Mouse (Mus musculus): ENCODE results near the gene Gp9.

The Gp9 gene

GRCm38 (mm10) chr6:87787108-87787890 lies 9.4 kb downstream of the Gp9 start:
- no peak for DNase-seq (ENCODE audit: low spot score in 2 of 2)

- DNase-seq (ENCODE audit: low spot score in 2 of 2), result no peak
Observed at GRCm38 (mm10) chr6:87788266-87788895, 10.5 kb downstream of the Gp9 start.

DNA sequence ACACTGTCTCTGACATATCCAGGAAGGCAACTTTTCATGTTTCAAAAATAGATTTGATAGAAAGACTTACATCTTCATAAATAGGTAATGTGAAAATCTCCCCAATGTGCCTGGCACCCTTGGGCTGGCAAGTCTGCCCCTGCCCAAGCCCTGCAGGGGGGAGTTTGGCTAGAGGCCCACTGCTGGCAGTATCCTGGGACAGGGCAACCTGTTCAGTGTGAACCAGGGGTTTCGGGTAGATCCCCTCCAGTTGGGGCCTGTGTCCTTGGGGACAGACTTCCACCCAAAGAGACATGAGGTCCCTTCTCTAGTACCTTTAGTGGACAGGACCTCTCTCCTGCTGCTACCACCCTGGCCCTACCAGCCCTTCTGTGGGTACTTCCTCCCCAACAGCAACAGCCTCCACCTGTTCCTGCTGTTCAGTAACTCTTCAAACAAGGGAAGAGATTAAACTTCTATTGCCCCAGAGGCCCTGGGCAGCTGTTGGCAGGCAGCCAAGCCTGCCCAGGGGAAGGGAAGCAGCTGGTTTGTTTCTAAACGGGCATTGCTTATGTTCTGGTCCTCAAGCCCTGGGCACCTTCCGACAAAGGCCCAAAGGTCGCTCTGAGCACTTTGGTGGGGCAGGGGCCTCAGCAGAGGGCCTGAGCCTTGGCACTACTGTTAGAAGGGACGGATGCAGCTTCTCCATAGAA lies 11.2 kb downstream of the Gp9 start:
- no peak for DNase-seq (ENCODE audit: low spot score in 2 of 2)

- no peak for DNase-seq (ENCODE audit: low spot score in 2 of 2)
Observed at GRCm38 (mm10) chr6:87789791-87790190, 11.9 kb downstream of the Gp9 start.

- no peak for DNase-seq (ENCODE audit: low spot score in 2 of 2)
Observed at GRCm38 (mm10) chr6:87790779-87791480, 13.1 kb downstream of the Gp9 start.

GRCm38 (mm10) chr6:87791826-87792225 lies 14.0 kb downstream of the Gp9 start:
- DNase-seq (ENCODE audit: low spot score in 2 of 2), result no peak

- DNase-seq (ENCODE audit: low spot score in 2 of 2), result no peak
Observed at GRCm38 (mm10) chr6:87793821-87794510, 16.1 kb downstream of the Gp9 start.

DNA sequence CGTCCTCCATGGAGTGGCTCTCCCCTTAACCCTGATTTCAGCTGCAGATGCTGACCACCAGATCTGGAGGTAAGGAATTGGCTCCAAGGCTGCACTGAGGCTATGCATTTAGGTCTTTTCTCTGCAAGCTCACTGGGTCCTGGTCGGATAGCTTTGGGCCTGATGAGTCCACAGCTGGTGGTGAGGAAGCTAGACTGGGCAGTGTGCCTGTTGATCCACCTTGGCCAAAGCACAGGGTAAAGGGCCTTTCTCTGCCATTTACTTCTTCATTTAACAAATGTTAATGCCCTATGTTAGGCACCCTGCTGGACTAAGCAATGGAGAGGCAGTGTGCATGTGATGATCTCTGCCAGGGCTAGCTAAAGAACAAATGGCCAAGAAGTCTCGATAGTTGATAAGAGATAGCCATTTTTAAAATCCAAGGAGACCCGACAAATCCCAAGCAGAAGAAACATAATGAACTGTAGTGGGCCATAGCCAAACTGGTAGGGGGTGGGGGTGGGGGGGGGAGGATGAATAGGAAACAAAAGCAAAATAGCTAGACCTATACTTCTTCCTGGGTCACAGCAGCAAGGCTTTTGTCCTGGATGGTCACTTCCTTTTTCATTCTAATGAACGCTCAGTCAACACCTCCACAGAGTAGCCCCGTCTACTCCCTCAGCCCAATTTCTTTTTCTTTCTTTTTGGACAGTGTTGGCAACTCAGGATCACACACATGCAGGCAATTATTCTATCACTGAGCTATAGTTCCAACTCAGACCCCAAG lies 17.7 kb downstream of the Gp9 start:
- no peak for DNase-seq (ENCODE audit: low spot score in 2 of 2)

DNA sequence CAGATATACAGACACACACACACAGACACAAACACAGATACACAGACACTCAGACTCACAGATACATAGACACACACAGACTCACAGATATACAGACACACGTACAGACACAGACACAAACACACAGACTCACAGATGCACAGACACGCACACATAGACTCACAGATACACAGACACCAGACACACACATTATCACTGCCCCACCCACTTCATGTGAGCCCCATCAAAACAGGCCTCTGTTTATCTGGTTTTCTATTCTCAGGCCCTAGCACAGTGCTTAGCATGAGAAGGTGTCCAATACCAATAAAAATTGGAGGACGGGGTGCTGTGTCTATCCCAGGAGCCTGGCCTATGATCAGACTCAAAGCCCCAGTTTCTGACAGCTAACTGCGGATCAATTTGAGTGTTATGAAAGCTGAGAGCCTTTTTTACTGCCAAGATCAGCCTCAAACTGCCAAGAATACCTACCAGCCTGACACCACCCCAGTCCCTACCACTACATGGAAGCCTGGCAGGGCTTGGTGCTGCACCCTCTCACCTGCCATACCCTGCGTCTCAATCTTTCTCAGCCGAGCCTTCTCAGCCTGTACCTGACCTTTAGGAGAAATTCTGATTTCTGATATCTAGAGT lies 18.5 kb downstream of the Gp9 start:
- no peak for DNase-seq (ENCODE audit: low spot score in 2 of 2)

DNA sequence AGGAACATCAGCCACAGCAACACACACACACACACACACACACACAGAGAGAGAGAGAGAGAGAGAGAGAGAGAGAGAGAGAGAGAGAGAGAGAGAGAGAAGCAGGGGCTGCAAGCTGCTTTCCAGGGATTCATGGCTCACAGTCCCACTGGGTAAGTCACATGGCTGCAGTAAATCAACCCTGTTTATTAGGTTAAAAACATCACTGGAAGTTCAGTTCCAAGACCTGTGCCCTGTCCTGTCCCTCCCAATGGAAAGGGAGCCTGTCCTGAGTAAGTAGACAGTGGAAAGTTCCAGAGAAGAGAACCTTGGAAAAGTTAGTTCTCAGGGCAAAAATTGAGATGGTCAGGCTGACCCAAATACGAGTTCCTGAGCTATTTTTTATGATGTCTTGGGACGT lies 19.4 kb downstream of the Gp9 start:
- DNase-seq (ENCODE audit: low spot score in 2 of 2), result no peak

GRCm38 (mm10) chr6:87799576-87799975 lies 21.7 kb downstream of the Gp9 start:
- DNase-seq (ENCODE audit: low spot score in 2 of 2), result no peak

DNA sequence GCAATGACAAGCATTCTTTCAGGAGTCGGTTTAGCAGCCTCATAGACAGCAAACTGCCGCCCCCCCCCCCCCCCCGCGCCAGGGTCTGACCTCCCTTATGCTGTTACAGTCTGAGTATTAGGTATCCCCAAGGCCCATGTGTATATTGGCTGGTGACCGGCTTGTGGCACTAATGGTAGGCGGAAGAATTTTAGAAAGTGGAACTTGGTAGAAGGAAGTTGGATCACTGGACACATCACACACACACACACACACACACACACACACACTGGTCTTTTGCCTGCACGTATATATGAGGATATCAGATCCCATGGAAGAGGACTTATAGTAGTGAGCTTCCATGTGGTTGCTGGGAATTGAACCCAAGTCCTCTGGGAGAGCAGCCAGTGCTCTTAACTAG lies 24.6 kb downstream of the Gp9 start:
- no peak for DNase-seq (ENCODE audit: low spot score in 2 of 2)

DNA sequence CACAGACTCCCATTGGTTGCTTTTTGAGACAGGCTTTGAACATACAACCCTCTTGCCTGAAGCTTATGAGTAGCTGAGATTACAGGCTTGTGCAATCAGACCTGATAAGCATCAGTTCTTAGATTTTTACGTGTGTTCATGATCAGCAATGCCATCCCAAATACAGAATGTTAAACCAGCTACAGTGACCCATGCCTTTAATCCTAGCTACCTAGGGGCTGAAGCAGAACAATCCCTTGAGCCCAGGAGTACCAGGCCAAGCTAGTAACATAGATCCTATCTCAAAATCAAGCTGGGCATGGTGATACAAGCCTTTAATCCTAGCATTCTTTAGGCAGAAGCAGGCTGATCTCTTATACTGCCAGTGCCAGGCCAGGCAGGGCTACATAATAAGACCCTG lies 26.2 kb downstream of the Gp9 start:
- no peak for DNase-seq (ENCODE audit: low spot score in 2 of 2)

GRCm38 (mm10) chr6:87804886-87805285 lies 27.0 kb downstream of the Gp9 start:
- no peak for DNase-seq (ENCODE audit: low spot score in 2 of 2)

- DNase-seq (ENCODE audit: low spot score in 2 of 2), result no peak
Observed at GRCm38 (mm10) chr6:87805448-87805847, 27.6 kb downstream of the Gp9 start.

DNA sequence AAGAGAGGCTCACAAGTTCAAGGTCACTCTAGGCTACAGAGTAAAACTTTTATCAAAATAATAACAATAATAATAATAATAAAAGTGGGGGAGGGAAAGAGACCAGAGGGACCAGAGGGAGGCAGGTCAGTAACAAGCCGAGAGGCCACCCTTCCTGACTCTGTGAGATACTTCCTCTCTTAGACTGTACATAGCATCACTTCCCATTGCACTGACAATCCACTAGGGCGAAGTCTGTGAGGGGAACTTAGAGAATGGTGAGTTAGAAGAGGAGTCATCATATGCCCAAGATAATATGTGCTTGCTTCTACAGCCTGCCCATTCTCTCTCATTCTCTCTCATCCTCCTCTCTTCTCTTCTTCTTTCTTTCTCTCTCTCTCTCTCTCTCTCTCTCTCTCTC lies 28.2 kb downstream of the Gp9 start:
- no peak for DNase-seq (ENCODE audit: low spot score in 2 of 2)

GRCm38 (mm10) chr6:87806857-87807256 lies 29.0 kb downstream of the Gp9 start:
- DNase-seq (ENCODE audit: low spot score in 2 of 2), result no peak

DNA sequence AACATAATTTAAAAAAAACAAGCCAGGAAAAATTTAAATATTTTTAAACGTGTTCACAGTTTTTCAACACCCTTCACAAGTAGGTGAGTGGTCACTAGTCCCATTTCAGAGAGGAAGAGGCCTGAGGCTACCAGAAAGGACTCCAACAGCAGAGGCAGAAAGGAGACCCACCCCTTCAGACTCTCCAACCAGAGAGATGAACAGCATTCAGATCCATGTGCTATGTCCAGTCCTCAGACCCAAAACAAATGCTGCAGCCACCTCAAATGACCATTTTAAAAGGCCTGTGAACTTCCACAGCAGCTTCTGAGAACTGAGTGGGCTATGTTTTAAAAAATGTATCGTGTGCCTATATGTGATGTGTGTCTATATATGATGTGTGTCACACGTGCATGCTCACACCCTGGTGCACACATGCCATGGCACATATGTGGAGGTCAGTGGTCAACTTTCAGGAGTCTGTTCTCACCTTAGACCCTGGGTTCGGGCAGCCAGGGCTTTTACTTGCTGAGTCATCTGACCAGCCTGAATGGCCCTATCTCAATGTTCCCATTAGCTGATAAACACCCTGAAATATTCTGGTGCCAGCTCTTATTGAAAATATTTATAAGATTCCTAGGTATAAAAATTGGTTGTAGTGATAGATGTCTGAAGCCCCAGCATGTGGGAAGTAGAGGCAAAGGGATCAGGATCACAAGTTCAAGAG lies 30.0 kb downstream of the Gp9 start:
- DNase-seq (ENCODE audit: low spot score in 2 of 2), result no peak

- DNase-seq (ENCODE audit: low spot score in 2 of 2), result no peak
Observed at GRCm38 (mm10) chr6:87808521-87808920, 30.6 kb downstream of the Gp9 start.

DNA sequence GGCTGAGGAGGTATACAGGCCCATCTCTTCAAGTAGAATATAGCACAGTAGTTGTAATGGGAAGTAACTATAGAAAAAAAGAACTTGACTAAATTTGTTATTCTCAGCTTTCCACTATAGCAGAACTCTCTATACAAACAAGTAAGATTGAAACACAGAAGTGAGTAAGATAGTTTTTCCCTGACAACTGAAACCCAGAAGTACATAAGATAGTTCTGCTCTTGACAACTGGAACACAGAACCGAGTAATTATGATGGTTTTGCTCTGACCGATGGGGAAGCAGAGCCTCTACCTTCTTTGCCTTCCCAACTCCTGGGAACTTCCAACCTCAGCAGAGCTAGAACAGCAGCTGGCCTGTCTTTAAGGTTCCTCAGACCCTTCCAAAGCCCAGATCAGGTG lies 31.3 kb downstream of the Gp9 start:
- no peak for DNase-seq (ENCODE audit: low spot score in 2 of 2)
